Mouse (Mus musculus) kidney, adult 2 months (tissue): Measurements from ENCODE around the gene Gtf3a.
"Not testable (repeated sequence)": the region's sequence is repeated elsewhere in the genome, so short reads cannot be mapped to it uniquely, and the experiment has no call there.

Experiments
- CTCF ChIP-seq: fragments of 200-500 bp; conservative IDR thresholded peaks from 2 replicates; pipeline ENCODE4 v1.5.1; 2011; ENCODE audit warnings: low read depth, mild to moderate bottlenecking, control low read depth, low read length, moderate library complexity, mixed read lengths; ENCODE audit not compliant: insufficient read depth, insufficient read length
- POLR2A ChIP-seq: fragments of 200-500 bp; IDR thresholded peaks from one replicate; pipeline ENCODE4 v1.6.1; 2011; ENCODE audit warnings: low read depth, low read length, control low read depth

DNA sequence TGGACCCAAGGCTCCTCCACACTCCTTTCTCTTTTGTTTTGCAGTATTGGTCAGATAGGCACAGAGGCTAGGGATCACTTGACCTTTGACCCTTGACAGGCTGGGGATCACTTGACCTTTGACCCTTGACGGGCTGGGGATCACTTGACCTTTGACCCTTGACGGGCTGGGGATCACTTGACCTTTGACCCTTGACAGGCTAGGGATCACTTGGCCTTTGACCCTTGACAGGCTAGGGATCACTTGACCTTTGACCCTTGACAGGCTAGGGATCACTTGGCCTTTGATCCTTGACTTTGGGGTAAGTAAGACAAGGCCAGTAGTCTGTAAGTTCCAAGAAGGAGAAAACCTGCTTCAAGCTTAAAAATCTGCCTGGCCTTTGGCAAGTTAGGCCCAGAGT lies 6.5 kb upstream of the Gtf3a start:
- not testable (repeated sequence) for TF ChIP-seq CTCF, POLR2A
